Mouse (Mus musculus) cerebellum, adult 2 months (tissue): ENCODE measurements around the gene Desi2.

ENCODE experiments used
- CTCF ChIP-seq: fragments of 200-500 bp; IDR thresholded peaks from 2 replicates; pipeline ENCODE4 v1.5.1; 2011; ENCODE audit warnings: low read depth, mild to moderate bottlenecking, control low read depth, low read length, moderate library complexity, borderline replicate concordance; ENCODE audit not compliant: insufficient read depth
- POLR2A ChIP-seq: fragments of 200-500 bp; IDR thresholded peaks from 2 replicates; pipeline ENCODE4 v1.6.1; 2011; ENCODE audit warnings: low read length, control low read depth, borderline replicate concordance; ENCODE audit not compliant: insufficient read depth

- TF ChIP-seq CTCF = no peak
- no peak for TF ChIP-seq POLR2A
Observed at GRCm38 (mm10) chr1:178234109-178234508, 46.9 kb downstream of the Desi2 start.
